Mouse (Mus musculus) small intestine, adult 2 months (tissue): ENCODE measurements around the gene Gan. TPM values are rescaled to one million over a fixed set of nuclear protein-coding genes. Genes with fewer than 3 reads are reported as not detected.

Experiments
- H3K27ac ChIP-seq: fragments of 200-500 bp; 2 replicates; pipeline ENCODE4 v1.5.1; 2012; ENCODE audit warnings: low read depth, low read length, control low read depth, inconsistent platforms; ENCODE audit not compliant: insufficient read depth
- H3K27me3 ChIP-seq: fragments of 200-500 bp; 2 replicates; pipeline ENCODE4 v1.6.1; 2012; ENCODE audit warnings: mild to moderate bottlenecking, moderate library complexity, low read length, inconsistent platforms; ENCODE audit not compliant: control insufficient read depth, insufficient read depth
- H3K36me3 ChIP-seq: fragments of 200-500 bp; 2 replicates; pipeline ENCODE4 v1.6.1; 2012; ENCODE audit warnings: mild to moderate bottlenecking, low read length, control low read depth, inconsistent platforms; ENCODE audit not compliant: control insufficient read depth, insufficient read depth
- H3K4me1 ChIP-seq: fragments of 200-500 bp; 2 replicates; pipeline ENCODE4 v1.6.1; 2012; ENCODE audit warnings: low read length, inconsistent platforms, mixed read lengths; ENCODE audit not compliant: control insufficient read depth, insufficient read depth, insufficient read length
- H3K4me3 ChIP-seq: fragments of 200-500 bp; 2 replicates; pipeline ENCODE4 v1.5.1; 2012; ENCODE audit warnings: low read depth, mild to moderate bottlenecking, control low read depth, inconsistent platforms, low read length, moderate library complexity
- CTCF ChIP-seq: fragments of 200-500 bp; IDR thresholded peaks from 2 replicates; pipeline ENCODE4 v1.5.1; 2012; ENCODE audit warnings: low read depth, mild to moderate bottlenecking, control low read depth, inconsistent platforms, low read length, moderate library complexity, mixed read lengths; ENCODE audit not compliant: insufficient replicate concordance, insufficient read length; ENCODE audit errors: extremely low read depth
- POLR2A ChIP-seq: fragments of 200-500 bp; IDR thresholded peaks from 2 replicates; pipeline ENCODE4 v1.6.1; 2012; ENCODE audit warnings: low read depth, mild to moderate bottlenecking, control low read depth, inconsistent platforms, low read length, moderate library complexity
- WGBS: fragments of 180-500 bp; shearing (Covaris S2); methylation state at CpG from one replicate; pipeline ENCODE4 v1.1.7; 2018; 5-methylcytosine and 5-hydroxymethylcytosine counted together
- polyA plus RNA-seq: library from polyadenylated mRNA; depleted of rRNA; stranded (reverse); fragments of >200 nt; gene quantifications from 2 replicates; pipeline ENCODE4 v1.2.3, GENCODE M21; 2012

Gene Gan
- polyA plus RNA-seq, 1 experiment = 4.6 TPM

- no peak for TF ChIP-seq CTCF
- TF ChIP-seq POLR2A = peak; percentile 52; the same call in 1 of the 2 replicates
- Histone ChIP-seq H3K4me1 (peaks cover 24% of the 10 kb centered on the region), H3K36me3 (no peaks in the 10 kb centered on the region), H3K27ac (peak overlapping the region; percentile 94), H3K4me3 (peak overlapping the region; percentile 99), H3K27me3 (no peaks in the 10 kb centered on the region)
- WGBS = under 1% methylated on average over 22 of the region's 22 CpGs
Observed at GRCm38 (mm10) chr8:117257821-117258575, 100.1 kb downstream of the Gan start.

DNA sequence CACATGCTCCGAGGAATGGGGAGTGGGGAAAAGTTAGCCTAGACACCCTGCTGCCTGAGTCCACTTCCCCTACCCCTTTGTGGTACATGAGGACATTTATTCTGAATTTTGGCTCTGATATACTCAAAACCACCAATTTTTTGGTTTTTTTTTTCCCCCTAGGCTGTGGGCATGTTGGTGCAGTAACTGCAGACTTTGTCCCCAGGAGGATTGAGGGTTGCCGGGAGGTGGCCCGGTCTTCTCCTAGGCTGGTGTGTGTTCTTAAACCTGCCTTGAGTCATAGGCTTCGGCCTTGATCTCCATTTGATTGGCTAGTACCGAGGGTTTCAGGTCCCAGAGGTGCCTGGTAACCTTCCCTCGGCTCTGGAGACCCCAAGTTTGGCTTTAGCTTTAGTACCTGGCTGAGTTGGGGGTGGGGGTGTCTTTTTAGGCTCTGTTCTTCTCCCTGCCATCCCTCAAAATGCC is 100.7 kb downstream of the Gan start:
- 5% methylated on average over 6 of the region's 6 CpGs for WGBS

GRCm38 (mm10) chr8:117259431-117260001 is 101.6 kb downstream of the Gan start:
- Histone ChIP-seq H3K4me3 (peak overlapping the region; percentile 99), H3K4me1 (peaks cover 31% of the 10 kb centered on the region), H3K27me3 (no peaks in the 10 kb centered on the region), H3K27ac (peak overlapping the region; percentile 94), H3K36me3 (no peaks in the 10 kb centered on the region)
- no peak for TF ChIP-seq POLR2A
- TF ChIP-seq CTCF = no peak
- 21% methylated on average over 11 of the region's 11 CpGs for WGBS

More for the DNA sequence above, 100.7 kb downstream of the Gan start:
- Histone ChIP-seq H3K4me3 (peak overlapping the region; percentile 99), H3K27me3 (no peaks in the 10 kb centered on the region), H3K36me3 (no peaks in the 10 kb centered on the region), H3K27ac (peak overlapping the region; percentile 94), H3K4me1 (peaks cover 30% of the 10 kb centered on the region)
- TF ChIP-seq POLR2A (no peak), CTCF (no peak)

GRCm38 (mm10) chr8:117260234-117260929 is 102.4 kb downstream of the Gan start:
- 16% methylated on average over 14 of the region's 14 CpGs for WGBS
- peak overlapping the region; percentile 99 for H3K4me3 ChIP-seq
- H3K27ac ChIP-seq = peak overlapping the region; percentile 94
- H3K4me1 ChIP-seq = peaks cover 37% of the 10 kb centered on the region
- no peaks in the 10 kb centered on the region for H3K36me3 ChIP-seq
- H3K27me3 ChIP-seq = no peaks in the 10 kb centered on the region
- TF ChIP-seq CTCF = no peak

GRCm38 (mm10) chr8:117260930-117261475 is 103.1 kb downstream of the Gan start:
- WGBS = 26% methylated on average over 14 of the region's 14 CpGs
- TF ChIP-seq CTCF (no peak), POLR2A (no peak)
- no peaks in the 10 kb centered on the region for H3K27me3 ChIP-seq
- H3K36me3 ChIP-seq = no peaks in the 10 kb centered on the region
- peak overlapping the region; percentile 80; the same call in 1 of the 2 replicates for H3K27ac ChIP-seq
- H3K4me3 ChIP-seq = peak overlapping the region; percentile 39
- H3K4me1 ChIP-seq = peaks cover 36% of the 10 kb centered on the region

GRCm38 (mm10) chr8:117261702-117262101 is 103.8 kb downstream of the Gan start:
- H3K4me3 ChIP-seq = peak overlapping the region; percentile 12; the same call in 1 of the 2 replicates
- no peaks in the 10 kb centered on the region for H3K36me3 ChIP-seq
- whole genome bisulfite sequencing = 28% methylated on average over 9 of the region's 9 CpGs
- no peak overlapping the region for H3K27ac ChIP-seq
- H3K27me3 ChIP-seq = no peaks in the 10 kb centered on the region
- TF ChIP-seq CTCF (no peak), POLR2A (no peak; the same call in 1 of the 2 replicates)
- H3K4me1 ChIP-seq = peaks cover 36% of the 10 kb centered on the region
